Comparison of ENCODE assay signal across 8 mouse cellular contexts in genomic region chr2:165825964-165826712, GRCm38 (mm10).
DNase-seq lines count a peak whose midpoint lies in the region; ATAC-seq and TF ChIP-seq lines count a peak whose summit lies in the region.

No protein-coding gene starts in this region.

- TF ChIP-seq CTCF in spleen, adult 2 months (IDR thresholded peaks at IDR 0.05; ENCODE audit: extremely low read depth, insufficient read depth, insufficient read length, insufficient replicate concordance): peak; percentile 60; the same call in 1 of the 2 replicates

- H3K27ac ChIP-seq in limb, embryonic 11.5 days (replicated peaks; ENCODE audit: low read depth, low read length): no peak overlapping the region
- H3K27ac ChIP-seq in midbrain, embryonic 13.5 days: peak overlapping the region; percentile 41
- no peak overlapping the region for H3K27ac ChIP-seq in spleen, adult 2 months (ENCODE audit: insufficient read depth, low read length)

- WGBS in limb, embryonic 11.5 days: 73% methylated on average over 10 of the region's 10 CpGs
- WGBS in midbrain, embryonic 13.5 days: 68% methylated on average over 10 of the region's 10 CpGs
- WGBS in spleen, adult 2 months: 86% methylated on average over 10 of the region's 10 CpGs

- no peak overlapping the region for H3K4me2 ChIP-seq in limb, embryonic 11.5 days (ENCODE audit: low read depth, severe bottlenecking)
- no peak overlapping the region for H3K4me2 ChIP-seq in midbrain, embryonic 13.5 days (replicated peaks)

- no peaks in the 10 kb centered on the region for H3K9me3 ChIP-seq in limb, embryonic 11.5 days (ENCODE audit: control insufficient read depth, low read length)
- H3K9me3 ChIP-seq in midbrain, embryonic 13.5 days: no peaks in the 10 kb centered on the region

- DNase-seq in adrenal gland, adult 2 months: peak; percentile 87
- DNase-seq in embryo, embryonic 11 days: peak; percentile 66
- peak; percentile 70 to 86 for DNase-seq in gastrocnemius, postnatal 4 days (ENCODE audit: low spot score in 2 of 2)
- DNase-seq in kidney, adult 8-10 months: peak; percentile 72 to 88
- peak; percentile 69 for DNase-seq in limb, embryonic 11.5 days (ENCODE audit: low spot score)
- DNase-seq in spleen, adult 2 months (ENCODE audit: low read depth in 1 of 2, low spot score in 2 of 2): peak in 1 of 2 experiments; percentile 52

- H3K27me3 ChIP-seq in limb, embryonic 11.5 days (ENCODE audit: control insufficient read depth, insufficient read depth, low read length): no peaks in the 10 kb centered on the region
- no peaks in the 10 kb centered on the region for H3K27me3 ChIP-seq in midbrain, embryonic 13.5 days
- no peaks in the 10 kb centered on the region for H3K27me3 ChIP-seq in spleen, adult 2 months (ENCODE audit: control insufficient read depth, insufficient read depth, low read length)

- H3K4me1 ChIP-seq in limb, embryonic 11.5 days (ENCODE audit: control insufficient read depth, insufficient read depth, low read length): peaks cover 3% of the 10 kb centered on the region; the same call in 1 of the 2 replicates
- H3K4me1 ChIP-seq in midbrain, embryonic 13.5 days (replicated peaks): peaks cover 28% of the 10 kb centered on the region; the same call in 1 of the 2 replicates
- no peaks in the 10 kb centered on the region for H3K4me1 ChIP-seq in spleen, adult 2 months (ENCODE audit: control insufficient read depth, insufficient read depth, insufficient read length)

- peaks cover 34% of the 10 kb centered on the region for H3K36me3 ChIP-seq in limb, embryonic 11.5 days (ENCODE audit: control insufficient read depth, insufficient read depth, low read length)
- peaks cover 92% of the 10 kb centered on the region for H3K36me3 ChIP-seq in midbrain, embryonic 13.5 days
- H3K36me3 ChIP-seq in spleen, adult 2 months (ENCODE audit: control insufficient read depth, insufficient read depth, low read length): peaks cover 57% of the 10 kb centered on the region

- no peak overlapping the region for H3K4me3 ChIP-seq in limb, embryonic 11.5 days (ENCODE audit: low read depth, low read length)
- H3K4me3 ChIP-seq in midbrain, embryonic 13.5 days (replicated peaks): no peak overlapping the region
- H3K4me3 ChIP-seq in spleen, adult 2 months (ENCODE audit: extremely low read depth, insufficient read depth, insufficient read length): no peak overlapping the region

- H3K9ac ChIP-seq in limb, embryonic 11.5 days (ENCODE audit: low read length): no peak overlapping the region
- no peak overlapping the region for H3K9ac ChIP-seq in midbrain, embryonic 13.5 days (replicated peaks)

- no peak for ATAC-seq in limb, embryonic 11.5 days (ENCODE audit: insufficient number of reproducible peaks, low FRiP score, low TSS enrichment, low read depth)
- peak; percentile 66 for ATAC-seq in midbrain, embryonic 13.5 days
- ATAC-seq in activated CD4-positive, CD25-positive, alpha-beta regulatory T cell, adult 4 months: no peak

- TF ChIP-seq POLR2A in spleen, adult 2 months (IDR thresholded peaks at IDR 0.05; ENCODE audit: low read depth, low read length): no peak
